Mouse (Mus musculus) MEL (cell line): ENCODE results near the gene B3gat1.

Experiments used
- CHD1 ChIP-seq: IDR thresholded peaks from 2 replicates; pipeline ENCODE4 v1.6.1; 2012; ENCODE audit warnings: low read depth, mild to moderate bottlenecking, inconsistent platforms, low read length, improper control_type of control experiment
- CTCF ChIP-seq, 3 experiments: IDR thresholded peaks in 2 of 3; conservative IDR thresholded peaks in 1 of 3; 2 replicates each; pipeline ENCODE4 v1.5.1; 2011 to 2012; ENCODE audit warnings: low read length in 3 of 3, low read depth in 2 of 3, mild to moderate bottlenecking in 2 of 3, improper control_type of control experiment in 1 of 3, inconsistent platforms in 1 of 3, mixed read lengths in 1 of 3, moderate library complexity in 1 of 3; ENCODE audit not compliant: control insufficient read depth in 1 of 3, insufficient read depth in 1 of 3, poor library complexity in 1 of 3, severe bottlenecking in 1 of 3
- EP300 ChIP-seq, 2 experiments: IDR thresholded peaks; 2 replicates each; pipeline ENCODE4 v1.6.1; 2011; ENCODE audit warnings: improper control_type of control experiment in 2 of 2, low read length in 2 of 2, low read depth in 1 of 2, mild to moderate bottlenecking in 1 of 2
- GATA1 ChIP-seq: IDR thresholded peaks from 2 replicates; pipeline ENCODE4 v1.6.1; 2011; ENCODE audit warnings: low read depth, low read length, improper control_type of control experiment
- MXI1 ChIP-seq: IDR thresholded peaks from 2 replicates; pipeline ENCODE4 v1.6.1; 2011; ENCODE audit warnings: mild to moderate bottlenecking, low read depth, low read length, improper control_type of control experiment
- POLR2A ChIP-seq, 2 experiments: IDR thresholded peaks; 2 replicates each; pipeline ENCODE4 v1.6.1; 2011 to 2012; ENCODE audit warnings: low read length in 2 of 2, mild to moderate bottlenecking in 2 of 2, control low read depth in 1 of 2, improper control_type of control experiment in 1 of 2, low read depth in 1 of 2, moderate library complexity in 1 of 2; ENCODE audit not compliant: control insufficient read depth in 1 of 2, insufficient read depth in 1 of 2, poor library complexity in 1 of 2
- POLR2AphosphoS2 ChIP-seq: IDR thresholded peaks from 2 replicates; pipeline ENCODE4 v1.6.1; 2011; ENCODE audit warnings: low read length, improper control_type of control experiment
- UBTF ChIP-seq: IDR thresholded peaks from 2 replicates; pipeline ENCODE4 v1.6.1; 2012; ENCODE audit warnings: low read depth, mild to moderate bottlenecking, inconsistent platforms, low read length, improper control_type of control experiment, moderate library complexity, borderline replicate concordance; ENCODE audit not compliant: insufficient read depth
- USF1 ChIP-seq: IDR thresholded peaks from 2 replicates; pipeline ENCODE4 v1.6.1; 2014; ENCODE audit warnings: low read depth, mild to moderate bottlenecking, inconsistent platforms, low read length, improper control_type of control experiment, moderate library complexity
- ZNF384 ChIP-seq: IDR thresholded peaks from 2 replicates; pipeline ENCODE4 v1.6.1; 2012; ENCODE audit warnings: low read depth, mild to moderate bottlenecking, inconsistent platforms, low read length, improper control_type of control experiment

- TF ChIP-seq CTCF (IDR thresholded peaks at IDR 0.05 in 2 of 3, conservative IDR thresholded peaks at IDR 0.05 in 1 of 3; ENCODE audit: control insufficient read depth in 1 of 3, insufficient read depth in 1 of 3, low read depth in 2 of 3, low read length in 3 of 3, poor library complexity in 1 of 3, severe bottlenecking in 1 of 3) (no peak), USF1 (no peak), POLR2AphosphoS2 (no peak), ZNF384 (no peak), GATA1 (no peak), POLR2A (IDR thresholded peaks at IDR 0.05; ENCODE audit: control insufficient read depth in 1 of 2, insufficient read depth in 1 of 2, low read depth in 1 of 2, low read length in 2 of 2, poor library complexity in 1 of 2) (no peak), EP300 (IDR thresholded peaks at IDR 0.05; ENCODE audit: low read depth in 1 of 2, low read length in 2 of 2) (no peak), MXI1 (no peak), UBTF (no peak), CHD1 (no peak)
These were observed 50.0 kb downstream of the B3gat1 start for GRCm38 (mm10) chr9:26783414-26783975.
